Mouse (Mus musculus) kidney, adult 2 months (tissue): Measurements from ENCODE around the gene Scn1b.

ENCODE experiments used
- CTCF ChIP-seq: fragments of 200-500 bp; conservative IDR thresholded peaks from 2 replicates; pipeline ENCODE4 v1.5.1; 2011; ENCODE audit warnings: low read depth, mild to moderate bottlenecking, control low read depth, low read length, moderate library complexity, mixed read lengths; ENCODE audit not compliant: insufficient read depth, insufficient read length
- POLR2A ChIP-seq: fragments of 200-500 bp; IDR thresholded peaks from one replicate; pipeline ENCODE4 v1.6.1; 2011; ENCODE audit warnings: low read depth, low read length, control low read depth

DNA sequence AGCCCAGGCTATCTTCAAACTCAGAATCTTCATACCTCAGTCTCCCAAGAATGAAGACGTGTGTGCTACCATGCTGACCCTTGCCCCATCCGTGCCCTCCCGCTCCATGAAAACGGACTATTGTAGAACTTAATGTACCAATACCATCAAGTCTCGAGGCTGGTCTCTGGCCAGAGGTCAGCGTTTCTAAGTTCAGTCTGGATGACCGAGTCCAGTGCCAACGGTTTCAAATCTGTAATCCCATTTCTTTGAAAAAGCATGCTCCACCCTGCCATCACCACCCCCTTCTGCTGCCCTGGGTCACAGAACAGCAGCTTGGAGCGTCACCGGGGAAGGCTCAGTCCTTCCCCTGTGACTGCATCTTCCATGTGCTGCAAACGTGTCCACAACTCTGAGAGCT lies 19.0 kb downstream of the Scn1b start:
- TF ChIP-seq CTCF (no peak), POLR2A (no peak)
